Mouse (Mus musculus): ENCODE results near the gene Swi5.
"Not testable (repeated sequence)": the region's sequence is repeated elsewhere in the genome, so short reads cannot be mapped to it uniquely, and the experiment has no call there.

Gene Swi5

GRCm38 (mm10) chr2:32311443-32312317 is 23.8 kb upstream of the Swi5 start:
- no peak for DNase-seq

GRCm38 (mm10) chr2:32310096-32310845 is 22.4 kb upstream of the Swi5 start:
- DNase-seq, result no peak

GRCm38 (mm10) chr2:32308870-32309568 is 21.1 kb upstream of the Swi5 start:
- DNase-seq, result no peak

GRCm38 (mm10) chr2:32307941-32308760 is 20.3 kb upstream of the Swi5 start:
- peak; percentile 76 for DNase-seq

- no peak for DNase-seq
These were observed 19.4 kb upstream of the Swi5 start for GRCm38 (mm10) chr2:32307247-32307798.

GRCm38 (mm10) chr2:32306176-32306575 is 18.3 kb upstream of the Swi5 start:
- DNase-seq, result no peak

GRCm38 (mm10) chr2:32305668-32306067 is 17.8 kb upstream of the Swi5 start:
- DNase-seq, result no peak

- peak; percentile 65 for DNase-seq
These were observed 16.4 kb upstream of the Swi5 start for GRCm38 (mm10) chr2:32304145-32304832.

- no peak for DNase-seq
These were observed 15.1 kb upstream of the Swi5 start for GRCm38 (mm10) chr2:32302952-32303351.

GRCm38 (mm10) chr2:32299469-32299868 is 11.6 kb upstream of the Swi5 start:
- DNase-seq, result no peak

- DNase-seq, result not testable (repeated sequence)
These were observed 8.0 kb upstream of the Swi5 start for GRCm38 (mm10) chr2:32295842-32296241.

- no peak for DNase-seq
These were observed 7.4 kb upstream of the Swi5 start for GRCm38 (mm10) chr2:32295285-32295684.

- no peak for DNase-seq
These were observed 6.5 kb upstream of the Swi5 start for GRCm38 (mm10) chr2:32294348-32294747.

- peak; percentile 69 for DNase-seq
These were observed 1.7 kb upstream of the Swi5 start for GRCm38 (mm10) chr2:32289578-32289977.

GRCm38 (mm10) chr2:32288371-32288931 is 576 bp upstream of the Swi5 start:
- no peak for DNase-seq

GRCm38 (mm10) chr2:32287334-32287840 is 488 bp downstream of the Swi5 start, which contains the start of gene Golga2:
TSS of gene Golga2 (plus strand) at chr2:32287384.
- DNase-seq, result no peak

GRCm38 (mm10) chr2:32283986-32284385 is 3.9 kb downstream of the Swi5 start:
- DNase-seq, result no peak

- DNase-seq, result peak; percentile 79
These were observed 5.1 kb downstream of the Swi5 start for GRCm38 (mm10) chr2:32282727-32283126.

GRCm38 (mm10) chr2:32282289-32282688 is 5.6 kb downstream of the Swi5 start:
- DNase-seq, result no peak

GRCm38 (mm10) chr2:32275823-32276222 is 12.1 kb downstream of the Swi5 start:
- DNase-seq, result no peak

- DNase-seq, result peak; percentile 62
These were observed 27.2 kb downstream of the Swi5 start for GRCm38 (mm10) chr2:32260635-32261034.

All from retina, postnatal 1 day (tissue).